Mouse (Mus musculus): ENCODE data around the gene Zfp385b. TPM values are rescaled to one million over a fixed set of nuclear protein-coding genes. Genes with fewer than 3 reads are reported as not detected.

The Zfp385b gene
- polyA plus RNA-seq (2012; rRNA removed) = 4.4 and 4.6 TPM in 2 replicates

GRCm38 (mm10) chr2:77819539-77819938 lies at the start of gene Zfp385b:
Gene Zfp385b (minus strand): TSS chr2:77819639.

Other genes with a start within 250 kb of the Zfp385b start
- 9.7 and 11.1 TPM in 2 replicates for gene Cwc22, start 126.7 kb upstream of the Zfp385b start, polyA plus RNA-seq (2012; rRNA removed)